Comparison of ENCODE assay signal across 30 mouse cellular contexts in the genomic region with DNA sequence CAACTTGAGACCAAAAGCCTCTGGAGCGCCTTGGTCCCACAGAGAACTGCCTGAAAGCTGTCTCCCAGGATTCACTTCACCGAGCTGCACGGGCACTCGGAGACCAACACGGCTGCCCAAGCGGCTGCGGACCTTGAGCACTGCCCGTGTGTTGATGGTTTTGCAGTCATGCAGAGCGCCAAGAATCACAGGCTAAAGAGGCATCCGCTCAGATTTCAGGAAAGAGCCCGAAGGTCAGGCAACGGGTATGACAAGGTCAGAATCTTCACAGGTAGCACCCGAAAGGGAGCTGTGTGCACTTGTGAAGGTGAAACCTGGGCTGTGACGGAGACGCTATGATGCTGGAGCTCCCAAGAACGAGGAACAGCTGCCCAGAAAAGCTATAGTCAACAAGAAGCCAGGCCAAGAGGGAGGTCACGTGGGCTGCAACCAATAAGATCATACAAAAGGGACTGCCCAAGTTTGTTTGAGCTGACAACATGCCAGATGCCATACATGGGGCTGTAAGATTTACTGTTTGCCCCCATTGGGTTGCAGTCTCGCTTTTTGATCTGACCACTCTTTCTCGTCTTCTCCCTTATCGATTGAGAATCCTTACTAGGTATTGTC. TPM values are rescaled to one million over a fixed set of nuclear protein-coding genes. Genes with fewer than 3 reads are reported as not detected.
DNase-seq lines count a peak whose midpoint lies in the region; ATAC-seq and TF ChIP-seq lines count a peak whose summit lies in the region.
"Had no signal": no experiment of that assay in that cellular context is flagged by ENCODE, and none has a peak within 500 bp of the region (broad histone marks: within the 10 kb centered on the region; RNA-seq: fewer than 3 reads in every experiment).

No protein-coding gene starts in this region.

- no peak for TF ChIP-seq EP300 in lung, postnatal 0 days (IDR thresholded peaks at IDR 0.05)

- H3K27ac ChIP-seq in lung, embryonic 14.5 days (ENCODE audit: low read depth) = no peak overlapping the region
- H3K27ac ChIP-seq in lung, postnatal 0 days (ENCODE audit: low read length) = no peak overlapping the region
- H3K27ac ChIP-seq: embryonic facial prominence, embryonic 12.5 days; forebrain, embryonic 12.5 days; heart, embryonic 10.5 days; hindbrain, embryonic 14.5 days; midbrain, embryonic 10.5 days; neural tube, embryonic 15.5 days; stomach, embryonic 15.5 days had no signal

- no peak for TF ChIP-seq CTCF in lung, embryonic 14.5 days (IDR thresholded peaks at IDR 0.05; ENCODE audit: low read depth)
- TF ChIP-seq CTCF in lung, postnatal 0 days (IDR thresholded peaks at IDR 0.05) = no peak

- H3K27me3 ChIP-seq in lung, embryonic 14.5 days (ENCODE audit: insufficient read depth, low read length) = no peaks in the 10 kb centered on the region
- no peaks in the 10 kb centered on the region for H3K27me3 ChIP-seq in lung, postnatal 0 days (replicated peaks; ENCODE audit: insufficient read depth, low read length)
- H3K27me3 ChIP-seq: embryonic facial prominence, embryonic 12.5 days; forebrain, embryonic 12.5 days; neural tube, embryonic 15.5 days; stomach, embryonic 15.5 days had no signal

- no peaks in the 10 kb centered on the region for H3K36me3 ChIP-seq in lung, embryonic 14.5 days (ENCODE audit: insufficient read depth)
- no peaks in the 10 kb centered on the region for H3K36me3 ChIP-seq in lung, postnatal 0 days (ENCODE audit: insufficient read depth, low read length)
- H3K36me3 ChIP-seq: embryonic facial prominence, embryonic 12.5 days; forebrain, embryonic 12.5 days; heart, embryonic 10.5 days; midbrain, embryonic 10.5 days; neural tube, embryonic 15.5 days; stomach, embryonic 15.5 days had no signal

- ATAC-seq in lung, embryonic 14.5 days (ENCODE audit: insufficient read depth) = no peak
- ATAC-seq in lung, postnatal 0 days = no peak
- ATAC-seq: CD4-positive, CD25-positive, alpha-beta regulatory T cell, adult 4 months had no signal

- 83% methylated on average over 20 of the region's 20 CpGs for WGBS in lung, embryonic 14.5 days
- WGBS in lung, postnatal 0 days = 80% methylated on average over 20 of the region's 20 CpGs

- DNase-seq in lung, embryonic 14.5 days = peak; percentile 21
- DNase-seq in lung, postnatal 0 days (ENCODE audit: low spot score) = no peak
- DNase-seq in kidney, adult 8-10 months = peak; percentile 26 to 31
- DNase-seq in kidney, postnatal 10 days = peak; percentile 51
- DNase-seq in urinary bladder, adult 18-20 months (ENCODE audit: low spot score in 2 of 2) = no peak
- DNase-seq in thymus, postnatal 36 days = no peak
- DNase-seq in gastrocnemius, adult 8-10 months (ENCODE audit: low spot score in 2 of 2) = no peak
- DNase-seq: cerebellum, adult 11-12 months; cerebellum, postnatal 10 days; heart, postnatal 4 days; lung, adult 2 months; thymus, adult 18-20 months; thymus, postnatal 4 days had no signal

- no peaks in the 10 kb centered on the region for H3K9me3 ChIP-seq in lung, embryonic 14.5 days (ENCODE audit: low read depth, low read length)
- no peaks in the 10 kb centered on the region for H3K9me3 ChIP-seq in lung, postnatal 0 days (ENCODE audit: low read length)
- H3K9me3 ChIP-seq: embryonic facial prominence, embryonic 12.5 days; forebrain, embryonic 12.5 days; heart, embryonic 10.5 days; midbrain, embryonic 10.5 days; neural tube, embryonic 15.5 days; stomach, embryonic 15.5 days had no signal

- no peaks in the 10 kb centered on the region for H3K4me1 ChIP-seq in lung, embryonic 14.5 days (ENCODE audit: insufficient read depth)
- no peaks in the 10 kb centered on the region for H3K4me1 ChIP-seq in lung, postnatal 0 days (ENCODE audit: insufficient read depth, low read depth, low read length)

- H3K4me2 ChIP-seq in lung, embryonic 14.5 days = no peak overlapping the region
- no peak overlapping the region for H3K4me2 ChIP-seq in lung, postnatal 0 days (replicated peaks; ENCODE audit: low read depth, low read length)
- H3K4me2 ChIP-seq: embryonic facial prominence, embryonic 12.5 days; forebrain, embryonic 12.5 days; hindbrain, embryonic 14.5 days; neural tube, embryonic 15.5 days; stomach, embryonic 15.5 days had no signal

- H3K4me3 ChIP-seq in lung, embryonic 14.5 days (ENCODE audit: low read depth, low read length) = no peak overlapping the region
- H3K4me3 ChIP-seq in lung, postnatal 0 days (ENCODE audit: low read depth, low read length) = no peak overlapping the region
- H3K4me3 ChIP-seq: embryonic facial prominence, embryonic 12.5 days; forebrain, embryonic 12.5 days; heart, embryonic 10.5 days; midbrain, embryonic 10.5 days; neural tube, embryonic 15.5 days; stomach, embryonic 15.5 days had no signal

- H3K9ac ChIP-seq in lung, embryonic 14.5 days = no peak overlapping the region
- H3K9ac ChIP-seq in lung, postnatal 0 days (replicated peaks; ENCODE audit: low read depth) = no peak overlapping the region
- H3K9ac ChIP-seq: embryonic facial prominence, embryonic 12.5 days; forebrain, embryonic 12.5 days; hindbrain, embryonic 14.5 days; neural tube, embryonic 15.5 days; stomach, embryonic 15.5 days had no signal

RNA-seq across cellular contexts. Expression of gene Abhd12b, which starts 19.2 kb away (rescaled TPM):
- polyA plus RNA-seq in lung, embryonic 14.5 days (2014; fragmentation: Nextera tagmentation; extraction: Ambion mirVana) = 0.12 and 0.24 TPM in 2 replicates
- polyA plus RNA-seq in lung, postnatal 0 days (2015; fragmentation: Nextera tagmentation; extraction: Ambion mirVana) = 0.45 and 0.57 TPM in 2 replicates
- total RNA-seq in gastrocnemius, adult 8-10 months (2022) = not detected
- total RNA-seq: adrenal gland, adult 18-20 months; adrenal gland, postnatal 4 days; granulocyte monocyte progenitor cell, adult 5-6 weeks; heart, postnatal 4 days; layer of hippocampus, adult 18-20 months; layer of hippocampus, postnatal 25 days; left cerebral cortex, postnatal 10 days; liver, adult 2 months; midbrain, postnatal 0 days had no signal
- polyA plus RNA-seq: forebrain, embryonic 12.5 days; heart, embryonic 10.5 days; heart, embryonic 16.5 days; liver, adult 2 months; midbrain, embryonic 10.5 days; stomach, embryonic 15.5 days had no signal

RNA-seq across cellular contexts. Expression of gene Nin, which starts 21.2 kb away (rescaled TPM):
- polyA plus RNA-seq in lung, embryonic 14.5 days (2014; fragmentation: Nextera tagmentation; extraction: Ambion mirVana) = 20.8 and 25.1 TPM in 2 replicates
- polyA plus RNA-seq in lung, postnatal 0 days (2015; fragmentation: Nextera tagmentation; extraction: Ambion mirVana) = 8.3 and 8.6 TPM in 2 replicates
- 10 to 100 TPM; 26.3 to 45.2 (median 31.7) TPM for total RNA-seq in gastrocnemius, adult 8-10 months (2022)

Comparison
In these comparisons a context has a peak if more than half of its experiments do, and no peak if none do; other contexts are left out.
1. DNase-seq: peak in lung, embryonic 14.5 days (single experiment), kidney, adult 8-10 months (2 of 2) and kidney, postnatal 10 days (single experiment); none in lung, postnatal 0 days (single experiment), urinary bladder, adult 18-20 months (0 of 2), thymus, postnatal 36 days (0 of 2) and gastrocnemius, adult 8-10 months (0 of 2).